In genomic region chr19:44000061-44000460, GRCm38 (mm10) we compare ENCODE assay signal across 23 mouse cellular contexts. TPM values are rescaled to one million over a fixed set of nuclear protein-coding genes. Genes with fewer than 3 reads are reported as not detected.
"Had no signal": no experiment of that assay in that cellular context is flagged by ENCODE, and none has a peak within 500 bp of the region (broad histone marks: within the 10 kb centered on the region; RNA-seq: fewer than 3 reads in every experiment).

No protein-coding gene starts in this region.

- H3K4me3 ChIP-seq: limb, embryonic 12.5 days; limb, embryonic 15.5 days; megakaryocyte, embryonic 14.5 days; midbrain, embryonic 10.5 days; neural tube, embryonic 12.5 days; neural tube, embryonic 15.5 days had no signal

- H3K4me1 ChIP-seq: limb, embryonic 12.5 days; limb, embryonic 15.5 days; midbrain, embryonic 10.5 days; neural tube, embryonic 12.5 days; neural tube, embryonic 15.5 days had no signal

- H3K36me3 ChIP-seq: limb, embryonic 12.5 days; limb, embryonic 15.5 days; midbrain, embryonic 10.5 days; neural tube, embryonic 12.5 days; neural tube, embryonic 15.5 days had no signal

- H3K4me2 ChIP-seq: limb, embryonic 12.5 days; limb, embryonic 15.5 days; lung, embryonic 14.5 days; neural tube, embryonic 12.5 days; neural tube, embryonic 15.5 days had no signal

- H3K27ac ChIP-seq: limb, embryonic 12.5 days; limb, embryonic 15.5 days; midbrain, embryonic 10.5 days; neural tube, embryonic 12.5 days; neural tube, embryonic 15.5 days had no signal

- DNase-seq: kidney, adult 18-20 months; kidney, adult 9 months; kidney, postnatal 14 days; kidney, postnatal 4 days; left cerebral cortex, postnatal 4 days; lung, embryonic 14.5 days; lung, postnatal 36 days; midbrain, embryonic 14.5 days; right cerebral cortex, postnatal 14 days; right cerebral cortex, postnatal 4 days; thymus, adult 18-20 months; thymus, postnatal 36 days had no signal

- H3K9ac ChIP-seq: limb, embryonic 12.5 days; limb, embryonic 15.5 days; lung, embryonic 14.5 days; neural tube, embryonic 12.5 days; neural tube, embryonic 15.5 days had no signal

- ATAC-seq: intestine, embryonic 16.5 days; lung, postnatal 0 days had no signal

- H3K27me3 ChIP-seq: limb, embryonic 12.5 days; limb, embryonic 15.5 days; neural tube, embryonic 12.5 days; neural tube, embryonic 15.5 days had no signal

- H3K9me3 ChIP-seq: limb, embryonic 12.5 days; limb, embryonic 15.5 days; megakaryocyte, embryonic 14.5 days; midbrain, embryonic 10.5 days; neural tube, embryonic 12.5 days; neural tube, embryonic 15.5 days had no signal

RNA-seq across cellular contexts. Expression of gene Cyp2c23, which starts 28.9 kb away (rescaled TPM):
- total RNA-seq: layer of hippocampus, adult 18-20 months; left cerebral cortex, postnatal 4 days; midbrain, postnatal 0 days had no signal
- polyA plus RNA-seq: midbrain, embryonic 10.5 days; midbrain, embryonic 14.5 days; midbrain, postnatal 0 days; neural tube, embryonic 12.5 days; neural tube, embryonic 15.5 days; spleen, adult 2 months had no signal
